Mouse (Mus musculus): ENCODE data around the gene Rreb1. TPM values are rescaled to one million over a fixed set of nuclear protein-coding genes. Genes with fewer than 3 reads are reported as not detected.

Gene Rreb1
- polyA plus RNA-seq, 1 experiment from 2014 or later = 6.3 TPM

- H3K36me3 ChIP-seq (ENCODE audit: control insufficient read depth, insufficient read depth, low read length) = no peaks in the 10 kb centered on the region
- 94% methylated on average over 10 of the region's 10 CpGs for WGBS
- no peak overlapping the region for H3K4me3 ChIP-seq (ENCODE audit: low read depth, low read length)
- H3K4me1 ChIP-seq (replicated peaks; ENCODE audit: control insufficient read depth, insufficient read depth, low read length) = no peaks in the 10 kb centered on the region
- no peaks in the 10 kb centered on the region for H3K9me3 ChIP-seq (ENCODE audit: control insufficient read depth, low read length)
- H3K27ac ChIP-seq (ENCODE audit: low read depth, low read length) = no peak overlapping the region
- no peak overlapping the region for H3K9ac ChIP-seq (ENCODE audit: low read length)
- ATAC-seq (replicated peaks; ENCODE audit: low FRiP score) = no peak
- H3K27me3 ChIP-seq (ENCODE audit: control insufficient read depth, insufficient read depth, low read length) = no peaks in the 10 kb centered on the region
- DNase-seq (ENCODE audit: low spot score) = no peak
- H3K4me2 ChIP-seq (ENCODE audit: low read depth, low read length, severe bottlenecking) = no peak overlapping the region
Observed at GRCm38 (mm10) chr13:37923643-37924460, 145.7 kb downstream of the Rreb1 start.

- no peaks in the 10 kb centered on the region for H3K36me3 ChIP-seq (ENCODE audit: control insufficient read depth, insufficient read depth, low read length)
- no peak overlapping the region for H3K4me3 ChIP-seq (ENCODE audit: low read depth, low read length)
- no peaks in the 10 kb centered on the region for H3K9me3 ChIP-seq (ENCODE audit: control insufficient read depth, low read length)
- H3K27me3 ChIP-seq (ENCODE audit: control insufficient read depth, insufficient read depth, low read length) = no peaks in the 10 kb centered on the region
- WGBS = 81% methylated on average over 4 of the region's 4 CpGs
- no peak overlapping the region for H3K9ac ChIP-seq (ENCODE audit: low read length)
- no peaks in the 10 kb centered on the region for H3K4me1 ChIP-seq (replicated peaks; ENCODE audit: control insufficient read depth, insufficient read depth, low read length)
- no peak overlapping the region for H3K4me2 ChIP-seq (ENCODE audit: low read depth, low read length, severe bottlenecking)
- DNase-seq (ENCODE audit: low spot score) = no peak
- H3K27ac ChIP-seq (ENCODE audit: low read depth, low read length) = no peak overlapping the region
- ATAC-seq (replicated peaks; ENCODE audit: low FRiP score) = no peak
Observed at GRCm38 (mm10) chr13:37924461-37924948, 146.3 kb downstream of the Rreb1 start.

- H3K9me3 ChIP-seq (ENCODE audit: control insufficient read depth, low read length) = no peaks in the 10 kb centered on the region
Observed at GRCm38 (mm10) chr13:37926394-37926793, 148.2 kb downstream of the Rreb1 start.

GRCm38 (mm10) chr13:37929532-37929931 is 151.3 kb downstream of the Rreb1 start:
- Histone ChIP-seq H3K4me3 (ENCODE audit: low read depth, low read length) (no peak overlapping the region), H3K9me3 (ENCODE audit: control insufficient read depth, low read length) (no peaks in the 10 kb centered on the region), H3K4me1 (replicated peaks; ENCODE audit: control insufficient read depth, insufficient read depth, low read length) (no peaks in the 10 kb centered on the region), H3K4me2 (ENCODE audit: low read depth, low read length, severe bottlenecking) (no peak overlapping the region), H3K27ac (ENCODE audit: low read depth, low read length) (no peak overlapping the region), H3K9ac (ENCODE audit: low read length) (no peak overlapping the region), H3K27me3 (ENCODE audit: control insufficient read depth, insufficient read depth, low read length) (no peaks in the 10 kb centered on the region), H3K36me3 (ENCODE audit: control insufficient read depth, insufficient read depth, low read length) (no peaks in the 10 kb centered on the region)
- WGBS = 94% methylated on average over 17 of the region's 17 CpGs
- DNase-seq (ENCODE audit: low spot score) (no peak), ATAC-seq (replicated peaks; ENCODE audit: low FRiP score) (no peak)

More at GRCm38 (mm10) chr13:37926394-37926793, 148.2 kb downstream of the Rreb1 start:
- no peak overlapping the region for H3K27ac ChIP-seq (ENCODE audit: low read depth, low read length)
- H3K4me3 ChIP-seq (ENCODE audit: low read depth, low read length) = no peak overlapping the region
- no peak overlapping the region for H3K9ac ChIP-seq (ENCODE audit: low read length)
- no peaks in the 10 kb centered on the region for H3K36me3 ChIP-seq (ENCODE audit: control insufficient read depth, insufficient read depth, low read length)
- no peak overlapping the region for H3K4me2 ChIP-seq (ENCODE audit: low read depth, low read length, severe bottlenecking)
- no peaks in the 10 kb centered on the region for H3K4me1 ChIP-seq (replicated peaks; ENCODE audit: control insufficient read depth, insufficient read depth, low read length)
- DNase-seq (ENCODE audit: low spot score) (no peak), ATAC-seq (replicated peaks; ENCODE audit: low FRiP score) (no peak)
- H3K27me3 ChIP-seq (ENCODE audit: control insufficient read depth, insufficient read depth, low read length) = no peaks in the 10 kb centered on the region
- 95% methylated on average over 3 of the region's 3 CpGs for WGBS

GRCm38 (mm10) chr13:37930091-37930490 is 151.9 kb downstream of the Rreb1 start:
- Histone ChIP-seq H3K9me3 (ENCODE audit: control insufficient read depth, low read length) (no peaks in the 10 kb centered on the region), H3K4me3 (ENCODE audit: low read depth, low read length) (no peak overlapping the region), H3K4me2 (ENCODE audit: low read depth, low read length, severe bottlenecking) (no peak overlapping the region), H3K4me1 (replicated peaks; ENCODE audit: control insufficient read depth, insufficient read depth, low read length) (no peaks in the 10 kb centered on the region), H3K27ac (ENCODE audit: low read depth, low read length) (no peak overlapping the region), H3K9ac (ENCODE audit: low read length) (no peak overlapping the region), H3K27me3 (ENCODE audit: control insufficient read depth, insufficient read depth, low read length) (no peaks in the 10 kb centered on the region), H3K36me3 (ENCODE audit: control insufficient read depth, insufficient read depth, low read length) (no peaks in the 10 kb centered on the region)
- 90% methylated on average over 13 of the region's 13 CpGs for WGBS
- ATAC-seq (replicated peaks; ENCODE audit: low FRiP score) (no peak), DNase-seq (ENCODE audit: low spot score) (no peak)

GRCm38 (mm10) chr13:37930621-37931020 is 152.4 kb downstream of the Rreb1 start:
- DNase-seq (ENCODE audit: low spot score) = no peak
- 92% methylated on average over 23 of the region's 23 CpGs for WGBS
- ATAC-seq (replicated peaks; ENCODE audit: low FRiP score) = no peak
- Histone ChIP-seq H3K36me3 (ENCODE audit: control insufficient read depth, insufficient read depth, low read length) (no peaks in the 10 kb centered on the region), H3K4me2 (ENCODE audit: low read depth, low read length, severe bottlenecking) (no peak overlapping the region), H3K4me1 (replicated peaks; ENCODE audit: control insufficient read depth, insufficient read depth, low read length) (no peaks in the 10 kb centered on the region), H3K27ac (ENCODE audit: low read depth, low read length) (no peak overlapping the region), H3K27me3 (ENCODE audit: control insufficient read depth, insufficient read depth, low read length) (no peaks in the 10 kb centered on the region), H3K4me3 (ENCODE audit: low read depth, low read length) (no peak overlapping the region), H3K9ac (ENCODE audit: low read length) (no peak overlapping the region), H3K9me3 (ENCODE audit: control insufficient read depth, low read length) (no peaks in the 10 kb centered on the region)

GRCm38 (mm10) chr13:37931210-37931922 is 153.2 kb downstream of the Rreb1 start:
- Histone ChIP-seq H3K4me2 (ENCODE audit: low read depth, low read length, severe bottlenecking) (no peak overlapping the region), H3K36me3 (ENCODE audit: control insufficient read depth, insufficient read depth, low read length) (no peaks in the 10 kb centered on the region), H3K9ac (ENCODE audit: low read length) (no peak overlapping the region), H3K9me3 (ENCODE audit: control insufficient read depth, low read length) (no peaks in the 10 kb centered on the region), H3K4me1 (replicated peaks; ENCODE audit: control insufficient read depth, insufficient read depth, low read length) (no peaks in the 10 kb centered on the region), H3K27me3 (ENCODE audit: control insufficient read depth, insufficient read depth, low read length) (no peaks in the 10 kb centered on the region), H3K27ac (ENCODE audit: low read depth, low read length) (no peak overlapping the region), H3K4me3 (ENCODE audit: low read depth, low read length) (no peak overlapping the region)
- ATAC-seq (replicated peaks; ENCODE audit: low FRiP score) = no peak
- 70% methylated on average over 27 of the region's 27 CpGs for WGBS
- no peak for DNase-seq (ENCODE audit: low spot score)

- Histone ChIP-seq H3K4me3 (ENCODE audit: low read depth, low read length) (no peak overlapping the region), H3K27me3 (ENCODE audit: control insufficient read depth, insufficient read depth, low read length) (no peaks in the 10 kb centered on the region), H3K9me3 (ENCODE audit: control insufficient read depth, low read length) (no peaks in the 10 kb centered on the region), H3K4me2 (ENCODE audit: low read depth, low read length, severe bottlenecking) (no peak overlapping the region), H3K9ac (ENCODE audit: low read length) (no peak overlapping the region), H3K4me1 (replicated peaks; ENCODE audit: control insufficient read depth, insufficient read depth, low read length) (no peaks in the 10 kb centered on the region), H3K27ac (ENCODE audit: low read depth, low read length) (no peak overlapping the region), H3K36me3 (ENCODE audit: control insufficient read depth, insufficient read depth, low read length) (no peaks in the 10 kb centered on the region)
- DNase-seq (ENCODE audit: low spot score) (no peak), ATAC-seq (replicated peaks; ENCODE audit: low FRiP score) (no peak)
- WGBS = 86% methylated on average over 4 of the region's 4 CpGs
Observed at GRCm38 (mm10) chr13:37934075-37934474, 155.9 kb downstream of the Rreb1 start.
